Mouse (Mus musculus): ENCODE data around the gene Timm29. TPM values are rescaled to one million over a fixed set of nuclear protein-coding genes. Genes with fewer than 3 reads are reported as not detected.

The Timm29 gene
- polyA plus RNA-seq, 1 experiment = 17.0 TPM

DNA sequence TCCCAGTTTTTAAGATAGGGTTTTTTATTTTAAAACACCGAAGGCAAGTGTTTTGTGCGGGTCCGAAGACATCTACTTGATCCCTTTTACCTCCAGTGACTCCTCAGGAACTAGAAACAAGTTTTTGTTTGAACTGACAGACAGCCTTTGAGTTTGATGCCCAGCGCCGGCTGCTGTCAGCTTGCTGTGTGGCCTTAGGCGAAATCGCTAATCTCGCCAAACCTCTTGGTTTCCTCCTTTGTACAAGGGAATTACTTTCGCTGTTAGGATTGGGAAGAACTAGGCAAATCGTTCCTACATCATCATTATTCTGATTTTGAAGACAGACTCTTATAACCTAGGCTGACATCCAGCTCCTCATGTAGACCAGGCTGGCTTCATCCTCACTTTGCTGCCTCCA lies 24.5 kb downstream of the Timm29 start:
- no peaks in the 10 kb centered on the region for H3K36me3 ChIP-seq (ENCODE audit: control insufficient read depth, insufficient read depth, low read length)
- peak overlapping the region; percentile 96 for H3K4me3 ChIP-seq (ENCODE audit: control insufficient read depth, low read depth, low read length)
- TF ChIP-seq CTCF (IDR thresholded peaks at IDR 0.05; ENCODE audit: control insufficient read depth, insufficient read depth, insufficient replicate concordance, low read depth, low read length) = no peak
- no peak for TF ChIP-seq POLR2A (IDR thresholded peaks at IDR 0.05; ENCODE audit: control insufficient read depth, low read depth, low read length)
- peak overlapping the region; percentile 99 for H3K27ac ChIP-seq (ENCODE audit: control insufficient read depth, insufficient read depth, low read depth, low read length)
- H3K4me1 ChIP-seq (ENCODE audit: control insufficient read depth, insufficient read depth, low read length) = peaks cover 8% of the 10 kb centered on the region; the same call in 1 of the 2 replicates
- H3K27me3 ChIP-seq (ENCODE audit: control insufficient read depth, insufficient read depth, low read length) = no peaks in the 10 kb centered on the region

GRCm38 (mm10) chr9:21620229-21620628 lies 27.7 kb downstream of the Timm29 start:
- no peak for TF ChIP-seq CTCF (IDR thresholded peaks at IDR 0.05; ENCODE audit: control insufficient read depth, insufficient read depth, insufficient replicate concordance, low read depth, low read length)
- TF ChIP-seq POLR2A (IDR thresholded peaks at IDR 0.05; ENCODE audit: control insufficient read depth, low read depth, low read length) = no peak
- H3K27ac ChIP-seq (ENCODE audit: control insufficient read depth, insufficient read depth, low read depth, low read length) = no peak overlapping the region
- H3K4me3 ChIP-seq (ENCODE audit: control insufficient read depth, low read depth, low read length) = no peak overlapping the region
- no peaks in the 10 kb centered on the region for H3K27me3 ChIP-seq (ENCODE audit: control insufficient read depth, insufficient read depth, low read length)
- H3K4me1 ChIP-seq (ENCODE audit: control insufficient read depth, insufficient read depth, low read length) = peaks cover 6% of the 10 kb centered on the region
- H3K36me3 ChIP-seq (ENCODE audit: control insufficient read depth, insufficient read depth, low read length) = no peaks in the 10 kb centered on the region

GRCm38 (mm10) chr9:21622676-21623075 lies 30.2 kb downstream of the Timm29 start:
- Histone ChIP-seq H3K27ac (ENCODE audit: control insufficient read depth, insufficient read depth, low read depth, low read length) (no peak overlapping the region), H3K36me3 (ENCODE audit: control insufficient read depth, insufficient read depth, low read length) (no peaks in the 10 kb centered on the region), H3K4me1 (ENCODE audit: control insufficient read depth, insufficient read depth, low read length) (peaks cover 2% of the 10 kb centered on the region), H3K27me3 (ENCODE audit: control insufficient read depth, insufficient read depth, low read length) (no peaks in the 10 kb centered on the region), H3K4me3 (ENCODE audit: control insufficient read depth, low read depth, low read length) (no peak overlapping the region)
- TF ChIP-seq CTCF (IDR thresholded peaks at IDR 0.05; ENCODE audit: control insufficient read depth, insufficient read depth, insufficient replicate concordance, low read depth, low read length) (no peak), POLR2A (IDR thresholded peaks at IDR 0.05; ENCODE audit: control insufficient read depth, low read depth, low read length) (no peak)

DNA sequence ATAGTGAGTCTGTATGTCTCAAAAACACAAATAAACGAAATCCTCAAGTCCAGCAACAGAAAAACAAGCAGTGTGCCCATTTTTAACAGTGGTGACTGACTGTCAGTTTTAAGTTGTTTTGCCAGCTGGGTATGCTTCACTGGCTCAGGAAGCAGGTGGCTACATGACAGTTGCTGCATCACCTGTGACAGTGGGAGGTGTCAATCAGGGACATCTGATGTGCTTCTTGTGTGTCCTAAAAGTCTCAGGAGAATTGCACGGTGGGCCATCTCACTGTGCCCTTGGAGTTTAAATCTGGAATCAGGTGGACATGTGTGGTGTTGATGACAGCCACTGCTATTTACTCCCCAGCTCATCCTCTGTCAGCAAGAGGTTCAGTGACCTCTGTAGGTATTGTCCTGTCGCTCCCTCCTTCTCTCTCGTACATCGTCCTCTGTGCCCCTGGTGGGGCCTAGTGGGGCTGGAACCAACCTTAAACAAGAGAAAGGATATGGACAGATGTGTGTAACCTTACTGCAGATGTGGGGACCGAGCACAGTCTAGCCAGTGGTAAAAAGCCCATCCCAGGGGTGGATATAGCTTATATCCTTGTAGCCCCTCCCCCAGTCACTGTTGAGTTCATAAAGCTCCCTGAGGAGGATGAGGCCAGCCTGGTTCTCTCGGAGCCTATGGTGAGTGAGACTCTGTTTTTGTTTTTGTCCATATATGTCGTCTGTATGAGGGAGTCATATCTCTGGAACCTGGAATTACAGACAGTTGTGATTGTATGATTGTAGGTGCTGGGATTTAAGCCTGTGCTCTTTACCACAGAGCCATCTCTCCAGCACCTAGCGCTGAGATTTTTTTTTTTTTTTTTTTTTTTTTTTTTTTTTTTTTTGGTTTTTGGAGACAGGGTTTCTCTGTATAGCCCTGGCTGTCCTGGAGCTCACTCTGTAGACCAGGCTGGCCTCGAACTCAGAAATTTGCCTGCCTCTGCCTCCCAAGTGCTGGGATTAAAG lies 33.1 kb downstream of the Timm29 start:
- H3K27me3 ChIP-seq (ENCODE audit: control insufficient read depth, insufficient read depth, low read length) = no peaks in the 10 kb centered on the region
- H3K4me3 ChIP-seq (ENCODE audit: control insufficient read depth, low read depth, low read length) = no peak overlapping the region
- H3K4me1 ChIP-seq (ENCODE audit: control insufficient read depth, insufficient read depth, low read length) = peaks cover 2% of the 10 kb centered on the region
- no peaks in the 10 kb centered on the region for H3K36me3 ChIP-seq (ENCODE audit: control insufficient read depth, insufficient read depth, low read length)
- TF ChIP-seq POLR2A (IDR thresholded peaks at IDR 0.05; ENCODE audit: control insufficient read depth, low read depth, low read length) (no peak), CTCF (IDR thresholded peaks at IDR 0.05; ENCODE audit: control insufficient read depth, insufficient read depth, insufficient replicate concordance, low read depth, low read length) (no peak)
- H3K27ac ChIP-seq (ENCODE audit: control insufficient read depth, insufficient read depth, low read depth, low read length) = no peak overlapping the region

DNA sequence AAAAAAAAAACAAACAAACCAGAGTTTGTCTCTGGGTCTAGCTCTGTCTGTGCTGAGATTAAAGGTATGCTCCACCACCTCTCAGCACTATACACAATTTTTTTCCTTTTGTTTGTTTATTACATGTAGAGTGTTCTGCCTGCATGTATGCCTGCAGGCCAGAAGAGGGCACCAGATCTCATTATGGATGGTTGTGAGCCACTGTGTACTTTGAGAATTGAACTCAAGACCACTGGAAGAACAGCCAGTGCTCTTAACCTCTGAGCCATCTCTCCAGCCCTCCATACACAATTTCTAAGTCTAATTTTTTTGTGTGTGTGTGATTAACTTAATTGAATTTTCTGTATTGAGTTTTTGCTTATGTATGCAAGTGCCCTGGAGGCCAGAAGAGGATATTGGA lies 34.0 kb downstream of the Timm29 start:
- no peak overlapping the region for H3K4me3 ChIP-seq (ENCODE audit: control insufficient read depth, low read depth, low read length)
- TF ChIP-seq CTCF (IDR thresholded peaks at IDR 0.05; ENCODE audit: control insufficient read depth, insufficient read depth, insufficient replicate concordance, low read depth, low read length) = no peak
- no peak for TF ChIP-seq POLR2A (IDR thresholded peaks at IDR 0.05; ENCODE audit: control insufficient read depth, low read depth, low read length)
- no peaks in the 10 kb centered on the region for H3K36me3 ChIP-seq (ENCODE audit: control insufficient read depth, insufficient read depth, low read length)
- H3K27ac ChIP-seq (ENCODE audit: control insufficient read depth, insufficient read depth, low read depth, low read length) = no peak overlapping the region
- peaks cover 2% of the 10 kb centered on the region for H3K4me1 ChIP-seq (ENCODE audit: control insufficient read depth, insufficient read depth, low read length)
- no peaks in the 10 kb centered on the region for H3K27me3 ChIP-seq (ENCODE audit: control insufficient read depth, insufficient read depth, low read length)

DNA sequence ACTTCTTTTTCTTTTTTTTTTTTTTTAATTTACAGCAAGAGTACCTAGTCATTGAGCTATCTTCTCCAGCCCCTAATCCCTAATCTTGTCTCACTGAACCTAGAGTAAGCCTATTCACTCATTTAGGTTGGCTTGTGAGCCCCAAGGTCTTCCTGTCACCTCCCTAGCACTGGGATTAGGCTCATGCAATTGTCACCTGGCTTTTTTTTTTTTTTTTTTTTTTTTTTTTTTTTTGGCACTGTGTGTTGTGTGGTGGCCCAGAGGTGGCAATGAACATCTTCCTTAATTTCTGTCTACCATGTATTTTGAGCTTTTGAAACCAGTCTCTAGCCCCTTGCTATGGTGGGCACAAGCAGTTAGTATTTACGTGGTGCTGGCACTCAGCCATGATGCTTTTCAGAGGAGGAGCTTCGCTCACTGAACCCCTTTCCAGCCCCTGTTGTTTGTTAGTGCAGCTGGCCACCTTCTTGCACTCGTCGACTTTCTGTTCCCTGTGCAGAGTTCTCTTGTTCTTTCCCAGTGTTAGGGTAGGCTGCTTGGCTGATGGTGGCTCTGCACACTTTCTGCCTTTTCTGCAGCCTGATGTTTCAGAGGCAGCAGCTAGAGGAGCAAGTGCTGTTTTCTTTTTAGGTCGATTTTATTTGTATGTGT lies 34.7 kb downstream of the Timm29 start:
- H3K4me1 ChIP-seq (ENCODE audit: control insufficient read depth, insufficient read depth, low read length) = peaks cover 2% of the 10 kb centered on the region
- TF ChIP-seq POLR2A (IDR thresholded peaks at IDR 0.05; ENCODE audit: control insufficient read depth, low read depth, low read length) = no peak
- H3K4me3 ChIP-seq (ENCODE audit: control insufficient read depth, low read depth, low read length) = no peak overlapping the region
- no peak overlapping the region for H3K27ac ChIP-seq (ENCODE audit: control insufficient read depth, insufficient read depth, low read depth, low read length)
- no peaks in the 10 kb centered on the region for H3K27me3 ChIP-seq (ENCODE audit: control insufficient read depth, insufficient read depth, low read length)
- H3K36me3 ChIP-seq (ENCODE audit: control insufficient read depth, insufficient read depth, low read length) = no peaks in the 10 kb centered on the region

DNA sequence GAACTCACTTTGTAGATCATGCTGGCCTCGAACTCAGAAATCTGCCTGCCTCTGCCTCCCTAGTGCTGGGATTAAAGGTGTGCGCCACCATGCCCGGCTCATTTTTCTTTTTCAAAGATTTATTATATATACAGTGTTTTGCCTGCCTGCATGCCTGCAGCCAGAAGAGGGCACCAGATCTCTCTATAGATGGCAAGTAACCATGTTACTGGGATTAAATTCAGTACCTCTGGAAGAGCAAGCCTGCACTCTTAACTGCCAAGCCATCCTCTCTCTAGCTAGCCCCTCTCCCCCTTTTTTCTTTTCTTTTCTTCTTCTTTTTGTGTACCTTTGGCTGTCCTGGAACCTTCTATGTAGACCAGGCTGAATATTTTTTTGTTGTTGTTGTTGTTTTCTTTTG lies 38.2 kb downstream of the Timm29 start:
- Histone ChIP-seq H3K27me3 (ENCODE audit: control insufficient read depth, insufficient read depth, low read length) (no peaks in the 10 kb centered on the region), H3K36me3 (ENCODE audit: control insufficient read depth, insufficient read depth, low read length) (peaks cover 2% of the 10 kb centered on the region), H3K4me3 (ENCODE audit: control insufficient read depth, low read depth, low read length) (no peak overlapping the region), H3K27ac (ENCODE audit: control insufficient read depth, insufficient read depth, low read depth, low read length) (no peak overlapping the region), H3K4me1 (ENCODE audit: control insufficient read depth, insufficient read depth, low read length) (peaks cover under 1% of the 10 kb centered on the region; the same call in 1 of the 2 replicates)
- TF ChIP-seq CTCF (IDR thresholded peaks at IDR 0.05; ENCODE audit: control insufficient read depth, insufficient read depth, insufficient replicate concordance, low read depth, low read length) (no peak), POLR2A (IDR thresholded peaks at IDR 0.05; ENCODE audit: control insufficient read depth, low read depth, low read length) (no peak)
